Mouse (Mus musculus) embryonic facial prominence, embryonic 14.5 days (tissue): ENCODE data around the gene Maml3. TPM values are rescaled to one million over a fixed set of nuclear protein-coding genes. Genes with fewer than 3 reads are reported as not detected.

Source experiments
- ATAC-seq: fragments of 200-750 bp; cut with Nextera tagmentation; 2 replicates; pipeline ENCODE4 v1.8.0; 2017; ENCODE audit warnings: low read depth, moderate number of reproducible peaks, moderate TSS enrichment
- DNase-seq: peaks from one replicate; pipeline ENCODE4 v3.0.0-alpha.2; 2015; ENCODE audit warnings: low spot score
- H3K27ac ChIP-seq: fragments of 300-500 bp; sonication (generic); replicated peaks from 2 replicates; pipeline ENCODE4 v1.5.1; 2014; ENCODE audit warnings: low read depth, mild to moderate bottlenecking, low read length, moderate library complexity
- H3K27me3 ChIP-seq: fragments of 300-500 bp; sonication (generic); replicated peaks from 2 replicates; pipeline ENCODE4 v1.6.1; 2014; ENCODE audit warnings: low read length; ENCODE audit not compliant: control insufficient read depth, insufficient read depth
- H3K36me3 ChIP-seq: fragments of 300-500 bp; sonication (generic); 2 replicates; pipeline ENCODE4 v1.6.1; 2014; ENCODE audit warnings: low read length, mixed read lengths; ENCODE audit not compliant: control insufficient read depth, insufficient read depth
- H3K4me1 ChIP-seq: fragments of 300-500 bp; sonication (generic); 2 replicates; pipeline ENCODE4 v1.6.1; 2014; ENCODE audit warnings: antibody characterized with exemption, low read length; ENCODE audit not compliant: control insufficient read depth, insufficient read depth
- H3K4me2 ChIP-seq: fragments of 300-500 bp; sonication (generic); 2 replicates; pipeline ENCODE4 v1.6.1; 2014; ENCODE audit warnings: low read depth, mild to moderate bottlenecking, low read length, moderate library complexity, mixed read lengths
- H3K4me3 ChIP-seq: fragments of 300-500 bp; sonication (generic); 2 replicates; pipeline ENCODE4 v1.5.1; 2014; ENCODE audit warnings: low read depth, mild to moderate bottlenecking, low read length
- H3K9ac ChIP-seq: fragments of 300-500 bp; sonication (generic); 2 replicates; pipeline ENCODE4 v1.6.1; 2014; ENCODE audit warnings: low read depth, mild to moderate bottlenecking, low read length, moderate library complexity, mixed read lengths
- H3K9me3 ChIP-seq: fragments of 300-500 bp; sonication (generic); 2 replicates; pipeline ENCODE4 v1.6.1; 2016; ENCODE audit warnings: low read length; ENCODE audit not compliant: control insufficient read depth
- WGBS: fragments of 180-500 bp; shearing (Covaris S2); extraction: QIAGEN DNeasy Blood & Tissue Kit; methylation state at CpG from one replicate; pipeline ENCODE4 v1.1.7; 2014; 5-methylcytosine and 5-hydroxymethylcytosine counted together
- polyA plus RNA-seq: library from polyadenylated mRNA; unstranded; fragments of >200 nt; fragmentation: Nextera tagmentation; extraction: Ambion mirVana; gene quantifications from 2 replicates; pipeline ENCODE4 v1.2.1, GENCODE M21; 2014

The Maml3 gene
- polyA plus RNA-seq, 1 experiment from 2014 or later = 4.8 TPM

DNA sequence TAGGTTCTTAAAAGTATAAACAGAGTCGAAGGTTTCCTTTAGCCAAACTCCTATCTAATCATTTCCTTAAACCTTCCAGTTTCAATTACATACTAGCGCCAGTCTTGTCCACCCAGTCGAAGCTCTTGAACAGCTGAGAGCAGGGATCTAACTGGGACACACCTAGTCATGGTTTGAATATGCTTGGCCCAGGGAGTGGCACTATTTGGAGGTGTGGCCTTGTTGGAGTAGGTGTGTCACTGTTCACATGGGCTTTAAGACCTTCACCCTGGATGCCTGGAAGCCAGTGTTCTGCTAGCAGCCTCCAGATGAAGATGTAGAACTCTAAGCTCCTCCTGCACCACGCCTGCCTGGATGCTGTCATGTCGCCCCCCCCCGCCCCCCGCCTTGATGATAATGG lies 244.4 kb downstream of the Maml3 start:
- DNase-seq = no peak
- WGBS = 78% methylated on average over 7 of the region's 7 CpGs
- Histone ChIP-seq H3K4me1 (peaks cover 15% of the 10 kb centered on the region), H3K9me3 (no peaks in the 10 kb centered on the region), H3K4me3 (no peak overlapping the region), H3K27me3 (no peaks in the 10 kb centered on the region), H3K9ac (no peak overlapping the region), H3K36me3 (peaks cover 13% of the 10 kb centered on the region; the same call in 1 of the 2 replicates), H3K4me2 (no peak overlapping the region), H3K27ac (no peak overlapping the region)
- no peak for ATAC-seq

DNA sequence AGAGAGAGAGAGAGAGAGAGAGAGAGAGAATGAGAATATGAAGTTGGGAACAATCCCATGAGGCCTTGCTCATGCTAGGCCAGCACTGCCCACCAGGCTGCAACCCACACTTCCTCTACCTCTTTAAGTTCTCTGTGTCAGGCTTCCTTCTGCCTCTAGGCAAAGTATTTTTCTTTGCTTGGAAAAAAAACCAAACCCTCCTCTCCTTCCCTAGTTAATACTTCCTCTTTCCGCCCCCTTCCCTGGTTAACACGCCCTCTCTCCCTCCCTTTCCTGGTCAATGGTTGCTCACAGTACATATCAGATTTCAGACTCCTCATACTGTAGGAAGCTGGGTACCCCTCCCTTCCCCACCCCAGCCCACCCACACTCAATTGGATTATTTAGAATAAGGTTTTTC lies 245.7 kb downstream of the Maml3 start:
- Histone ChIP-seq H3K4me3 (no peak overlapping the region), H3K27me3 (no peaks in the 10 kb centered on the region), H3K9ac (no peak overlapping the region), H3K4me2 (no peak overlapping the region), H3K27ac (no peak overlapping the region), H3K4me1 (peaks cover 15% of the 10 kb centered on the region), H3K36me3 (peaks cover 16% of the 10 kb centered on the region; the same call in 1 of the 2 replicates), H3K9me3 (no peaks in the 10 kb centered on the region)
- DNase-seq = peak; percentile 47
- no peak for ATAC-seq
- WGBS = 24% methylated on average over 2 of the region's 2 CpGs

DNA sequence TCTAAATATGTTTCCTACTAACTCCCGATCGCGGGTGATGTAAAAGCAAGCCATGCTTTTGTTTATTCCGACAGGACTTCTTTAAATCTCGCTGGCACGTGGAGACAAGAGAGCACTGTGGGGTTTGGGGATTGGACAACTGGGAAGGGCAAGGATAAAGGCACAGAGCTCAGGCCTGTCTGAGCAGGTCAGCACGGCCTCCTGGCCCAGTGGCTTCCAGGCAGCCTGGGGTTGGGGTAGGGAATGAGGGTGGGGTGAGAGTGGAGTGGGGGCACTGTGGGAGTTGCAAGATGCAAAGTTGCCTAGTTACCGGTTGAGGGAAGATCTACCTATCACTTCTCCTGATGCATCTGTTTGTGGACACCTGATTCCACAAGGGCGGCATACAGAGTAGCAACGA lies 250.7 kb downstream of the Maml3 start:
- 79% methylated on average over 10 of the region's 10 CpGs for WGBS
- ATAC-seq = no peak
- H3K36me3 ChIP-seq = peaks cover 16% of the 10 kb centered on the region; the same call in 1 of the 2 replicates

GRCm38 (mm10) chr3:51853610-51854009 lies 251.3 kb downstream of the Maml3 start:
- no peak overlapping the region for H3K27ac ChIP-seq
- no peak overlapping the region for H3K4me3 ChIP-seq
- DNase-seq (no peak), ATAC-seq (no peak)
- no peaks in the 10 kb centered on the region for H3K27me3 ChIP-seq
- WGBS = 82% methylated on average over 7 of the region's 7 CpGs
- H3K36me3 ChIP-seq = peaks cover 16% of the 10 kb centered on the region; the same call in 1 of the 2 replicates
- H3K4me2 ChIP-seq = no peak overlapping the region
- H3K9me3 ChIP-seq = no peaks in the 10 kb centered on the region
- H3K4me1 ChIP-seq = peaks cover 3% of the 10 kb centered on the region; the same call in 1 of the 2 replicates
- no peak overlapping the region for H3K9ac ChIP-seq

More for the DNA sequence above, 250.7 kb downstream of the Maml3 start:
- Histone ChIP-seq H3K27me3 (no peaks in the 10 kb centered on the region), H3K4me2 (no peak overlapping the region), H3K9ac (no peak overlapping the region), H3K9me3 (no peaks in the 10 kb centered on the region), H3K27ac (no peak overlapping the region), H3K4me1 (peaks cover 6% of the 10 kb centered on the region; the same call in 1 of the 2 replicates), H3K4me3 (no peak overlapping the region)
- no peak for DNase-seq

DNA sequence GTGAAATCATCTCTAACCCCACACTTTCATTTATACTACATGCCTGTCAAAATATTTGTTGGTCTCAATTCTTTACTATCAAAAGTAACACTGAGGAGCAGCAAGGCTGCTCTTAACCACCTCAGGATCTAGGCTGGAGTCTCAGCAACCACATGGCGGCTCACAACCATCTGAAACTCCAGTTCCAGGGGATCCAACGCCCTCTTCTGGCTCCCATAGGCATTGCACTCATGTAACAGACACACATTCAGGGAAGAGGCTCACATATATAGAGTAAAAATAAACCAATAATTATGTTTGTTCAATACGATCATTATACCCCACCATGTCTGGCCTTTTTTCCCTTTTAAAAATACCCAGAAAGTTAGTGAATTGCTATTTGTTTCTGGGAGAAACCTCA lies 252.2 kb downstream of the Maml3 start:
- Histone ChIP-seq H3K4me3 (no peak overlapping the region), H3K36me3 (peaks cover 16% of the 10 kb centered on the region; the same call in 1 of the 2 replicates), H3K27ac (no peak overlapping the region), H3K9ac (no peak overlapping the region), H3K4me2 (no peak overlapping the region), H3K27me3 (no peaks in the 10 kb centered on the region), H3K4me1 (peaks cover 3% of the 10 kb centered on the region; the same call in 1 of the 2 replicates), H3K9me3 (no peaks in the 10 kb centered on the region)
- DNase-seq (no peak), ATAC-seq (no peak)
- WGBS = 74% methylated on average over 3 of the region's 3 CpGs

- H3K4me3 ChIP-seq = no peak overlapping the region
- no peaks in the 10 kb centered on the region for H3K9me3 ChIP-seq
- H3K9ac ChIP-seq = no peak overlapping the region
- peak; percentile 35 for DNase-seq
- peaks cover 3% of the 10 kb centered on the region; the same call in 1 of the 2 replicates for H3K4me1 ChIP-seq
- no peaks in the 10 kb centered on the region for H3K27me3 ChIP-seq
- no peak overlapping the region for H3K4me2 ChIP-seq
- no peak for ATAC-seq
- WGBS = 49% methylated on average over 7 of the region's 7 CpGs
- H3K36me3 ChIP-seq = peaks cover 14% of the 10 kb centered on the region; the same call in 1 of the 2 replicates
- no peak overlapping the region for H3K27ac ChIP-seq
Measured at GRCm38 (mm10) chr3:51851596-51851995, 253.3 kb downstream of the Maml3 start.

- ATAC-seq = no peak
- WGBS = 63% methylated on average over 6 of the region's 6 CpGs
Measured at GRCm38 (mm10) chr3:51849462-51849861, 255.4 kb downstream of the Maml3 start.

DNA sequence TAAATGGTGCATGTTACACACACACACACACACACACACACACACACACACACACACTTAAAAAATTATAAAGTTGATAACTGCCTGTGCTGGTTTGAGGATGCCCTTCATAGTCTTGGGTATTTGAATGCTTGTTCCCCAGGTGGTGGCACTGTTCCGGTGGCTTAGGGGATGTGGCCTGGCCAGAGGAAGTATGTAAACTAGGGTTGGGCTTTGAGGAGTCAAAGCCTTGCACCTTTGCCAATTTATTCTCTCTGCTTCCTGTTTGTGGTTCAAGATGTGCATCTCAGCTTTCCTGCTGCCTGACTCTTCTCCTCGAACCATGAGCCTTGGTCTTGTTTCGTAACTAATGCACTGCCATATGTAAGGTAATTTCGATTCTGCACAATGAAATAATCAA lies 257.6 kb downstream of the Maml3 start:
- H3K9me3 ChIP-seq = no peaks in the 10 kb centered on the region
- no peak overlapping the region for H3K4me3 ChIP-seq
- WGBS = 89% methylated on average over 4 of the region's 4 CpGs
- no peaks in the 10 kb centered on the region for H3K27me3 ChIP-seq
- no peak for DNase-seq
- no peak overlapping the region for H3K4me2 ChIP-seq
- no peaks in the 10 kb centered on the region for H3K36me3 ChIP-seq
- no peak overlapping the region for H3K27ac ChIP-seq
- no peak for ATAC-seq
- peaks cover 3% of the 10 kb centered on the region; the same call in 1 of the 2 replicates for H3K4me1 ChIP-seq
- no peak overlapping the region for H3K9ac ChIP-seq

More at GRCm38 (mm10) chr3:51849462-51849861, 255.4 kb downstream of the Maml3 start:
- no peaks in the 10 kb centered on the region for H3K36me3 ChIP-seq
- H3K27ac ChIP-seq = no peak overlapping the region
- H3K4me3 ChIP-seq = no peak overlapping the region
- peaks cover 3% of the 10 kb centered on the region; the same call in 1 of the 2 replicates for H3K4me1 ChIP-seq
- H3K27me3 ChIP-seq = no peaks in the 10 kb centered on the region
- H3K4me2 ChIP-seq = no peak overlapping the region
- H3K9ac ChIP-seq = no peak overlapping the region
- no peaks in the 10 kb centered on the region for H3K9me3 ChIP-seq
- no peak for DNase-seq

GRCm38 (mm10) chr3:51844255-51844654 lies 260.6 kb downstream of the Maml3 start:
- no peak for DNase-seq
- H3K27ac ChIP-seq = no peak overlapping the region
- no peak for ATAC-seq

More at GRCm38 (mm10) chr3:51844255-51844654, 260.6 kb downstream of the Maml3 start:
- Histone ChIP-seq H3K9ac (no peak overlapping the region), H3K27me3 (no peaks in the 10 kb centered on the region), H3K9me3 (no peaks in the 10 kb centered on the region), H3K36me3 (no peaks in the 10 kb centered on the region), H3K4me3 (no peak overlapping the region), H3K4me2 (no peak overlapping the region), H3K4me1 (no peaks in the 10 kb centered on the region)
- 62% methylated on average over 9 of the region's 9 CpGs for WGBS
